Mouse (Mus musculus): ENCODE measurements around the gene Dpp9. TPM values are rescaled to one million over a fixed set of nuclear protein-coding genes. Genes with fewer than 3 reads are reported as not detected.

The Dpp9 gene
- polyA plus RNA-seq, 1 experiment: 5.6 TPM

DNA sequence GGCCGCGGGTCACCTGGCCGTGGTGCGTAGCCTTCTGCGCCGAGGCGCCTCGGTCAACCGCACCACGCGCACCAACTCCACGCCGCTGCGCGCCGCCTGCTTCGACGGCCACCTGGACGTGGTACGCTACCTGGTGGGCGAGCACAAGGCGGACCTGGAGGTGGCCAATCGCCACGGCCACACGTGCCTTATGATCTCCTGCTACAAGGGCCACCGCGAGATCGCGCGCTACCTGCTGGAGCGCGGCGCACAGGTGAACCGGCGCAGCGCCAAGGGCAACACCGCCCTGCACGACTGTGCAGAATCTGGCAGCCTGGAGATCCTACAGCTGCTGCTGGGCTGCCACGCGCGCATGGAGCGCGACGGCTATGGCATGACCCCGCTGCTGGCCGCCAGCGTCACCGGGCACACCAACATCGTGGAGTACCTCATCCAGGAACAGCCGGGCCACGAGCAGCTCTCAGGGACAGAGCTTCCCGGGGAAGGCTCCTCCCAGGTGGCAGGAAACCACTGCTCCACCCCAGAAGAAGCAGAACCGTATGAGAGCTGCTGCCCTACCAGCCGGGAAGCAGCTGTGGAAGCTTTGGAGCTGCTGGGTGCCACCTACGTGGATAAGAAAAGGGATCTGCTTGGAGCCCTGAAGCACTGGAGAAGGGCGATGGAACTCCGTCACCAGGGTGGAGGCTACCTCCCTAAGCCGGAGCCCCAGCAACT, 38.6 kb upstream of the Dpp9 start:
- Histone ChIP-seq H3K4me1 (ENCODE audit: control insufficient read depth) (peaks cover 57% of the 10 kb centered on the region), H3K27me3 (ENCODE audit: control insufficient read depth) (no peaks in the 10 kb centered on the region)
- TF ChIP-seq GATA1 (IDR thresholded peaks at IDR 0.05; ENCODE audit: low read length): no peak
- no peak for TF ChIP-seq TAL1 (IDR thresholded peaks at IDR 0.05; ENCODE audit: low read length)

DNA sequence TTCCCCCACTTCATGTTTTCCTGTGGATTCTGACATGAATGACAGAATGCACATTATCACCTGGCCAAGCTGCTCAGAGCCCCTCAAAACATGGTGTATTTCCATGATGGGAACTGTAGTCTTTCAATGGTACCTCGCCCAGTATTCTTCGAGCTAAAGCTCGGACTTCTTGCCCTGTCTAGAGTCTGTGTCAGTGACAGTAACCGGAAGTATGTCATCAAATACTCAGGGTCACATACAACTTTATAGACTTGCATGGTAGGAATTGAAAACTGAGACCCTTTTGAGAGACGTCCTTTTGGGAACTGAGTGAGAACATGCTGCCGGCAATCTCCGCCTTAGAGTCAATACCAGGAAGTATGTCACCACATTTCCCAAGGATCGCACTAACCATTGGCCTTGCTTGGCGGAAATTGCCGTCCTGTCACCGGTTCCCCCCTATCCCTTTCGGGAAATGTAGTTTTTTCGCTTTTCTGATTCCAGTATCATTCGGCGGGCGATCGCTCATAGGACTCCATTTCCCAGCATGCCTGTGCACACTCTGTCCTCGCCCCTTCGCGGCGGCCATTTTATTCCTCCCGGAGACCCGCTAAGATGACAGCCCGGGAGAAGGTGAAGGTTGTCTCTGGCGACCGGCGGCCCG, 37.7 kb upstream of the Dpp9 start, which contains the start of gene Fem1a:
Gene Fem1a, plus strand, starts transcription at position 572 of the 643 bp plus-strand sequence.
- Histone ChIP-seq H3K27me3 (ENCODE audit: control insufficient read depth) (no peaks in the 10 kb centered on the region), H3K4me1 (ENCODE audit: control insufficient read depth) (peaks cover 51% of the 10 kb centered on the region), H3K9me3 (ENCODE audit: control insufficient read depth, low read length) (no peaks in the 10 kb centered on the region), H3K36me3 (ENCODE audit: control insufficient read depth) (peaks cover 41% of the 10 kb centered on the region), H3K4me3 (replicated peaks) (peak within 1 kb of the TSS; percentile 78)
- TF ChIP-seq TAL1 (IDR thresholded peaks at IDR 0.05; ENCODE audit: low read length) (no peak), GATA1 (IDR thresholded peaks at IDR 0.05; ENCODE audit: low read length) (no peak)

More for the DNA sequence above, 38.6 kb upstream of the Dpp9 start:
- peaks cover 50% of the 10 kb centered on the region for H3K36me3 ChIP-seq (ENCODE audit: control insufficient read depth)
- H3K9me3 ChIP-seq (ENCODE audit: control insufficient read depth, low read length): no peaks in the 10 kb centered on the region
- peak overlapping the region; percentile 78 for H3K4me3 ChIP-seq (replicated peaks)

DNA sequence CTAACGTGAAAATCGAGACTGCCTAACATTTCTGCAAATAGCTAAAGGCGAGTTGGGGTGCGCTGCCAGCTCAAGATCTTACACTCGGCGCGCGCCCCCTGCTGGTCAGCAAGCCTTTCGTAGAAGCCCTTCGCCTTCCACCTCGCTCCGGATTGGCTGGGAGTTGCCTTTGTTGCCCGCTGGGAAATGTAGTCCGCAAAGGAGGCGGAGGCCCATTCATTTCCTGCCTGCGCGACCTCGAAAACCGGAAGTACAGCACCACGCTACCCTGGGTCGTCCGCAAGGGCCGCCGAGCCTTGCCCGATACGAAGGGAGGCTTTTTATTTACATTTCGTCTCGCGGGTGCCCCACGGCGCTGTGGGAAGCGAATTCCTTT, 37.1 kb upstream of the Dpp9 start:
- no peaks in the 10 kb centered on the region for H3K27me3 ChIP-seq (ENCODE audit: control insufficient read depth)
- TF ChIP-seq TAL1 (IDR thresholded peaks at IDR 0.05; ENCODE audit: low read length): no peak
- TF ChIP-seq GATA1 (IDR thresholded peaks at IDR 0.05; ENCODE audit: low read length): no peak
- no peaks in the 10 kb centered on the region for H3K9me3 ChIP-seq (ENCODE audit: control insufficient read depth, low read length)
- peaks cover 36% of the 10 kb centered on the region for H3K36me3 ChIP-seq (ENCODE audit: control insufficient read depth)
- H3K4me1 ChIP-seq (ENCODE audit: control insufficient read depth): peaks cover 48% of the 10 kb centered on the region
- H3K4me3 ChIP-seq (replicated peaks): peak overlapping the region; percentile 78

DNA sequence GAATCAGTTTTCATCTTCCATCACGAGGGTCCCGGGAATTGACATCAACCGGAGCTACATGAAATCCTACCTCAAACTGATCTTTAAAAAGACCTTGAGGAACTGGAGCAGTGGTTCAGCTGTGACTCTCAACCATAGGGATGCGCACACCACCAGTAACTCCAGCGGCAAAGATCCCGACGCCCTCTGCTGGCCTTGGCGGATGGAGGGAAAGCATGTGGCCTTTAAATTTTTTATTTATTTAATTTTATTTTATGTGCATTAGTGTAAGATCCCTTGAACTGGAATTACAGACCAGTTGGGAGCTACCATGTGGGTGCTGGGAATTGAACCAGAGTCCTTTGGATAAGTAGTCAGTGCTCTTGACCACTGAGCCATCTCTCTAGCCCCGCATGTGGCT, 36.7 kb upstream of the Dpp9 start:
- H3K36me3 ChIP-seq (ENCODE audit: control insufficient read depth): peaks cover 31% of the 10 kb centered on the region
- TF ChIP-seq TAL1 (IDR thresholded peaks at IDR 0.05; ENCODE audit: low read length) (no peak), GATA1 (IDR thresholded peaks at IDR 0.05; ENCODE audit: low read length) (no peak)
- no peaks in the 10 kb centered on the region for H3K9me3 ChIP-seq (ENCODE audit: control insufficient read depth, low read length)
- H3K27me3 ChIP-seq (ENCODE audit: control insufficient read depth): no peaks in the 10 kb centered on the region
- peak overlapping the region; percentile 78 for H3K4me3 ChIP-seq (replicated peaks)
- H3K4me1 ChIP-seq (ENCODE audit: control insufficient read depth): peaks cover 48% of the 10 kb centered on the region

DNA sequence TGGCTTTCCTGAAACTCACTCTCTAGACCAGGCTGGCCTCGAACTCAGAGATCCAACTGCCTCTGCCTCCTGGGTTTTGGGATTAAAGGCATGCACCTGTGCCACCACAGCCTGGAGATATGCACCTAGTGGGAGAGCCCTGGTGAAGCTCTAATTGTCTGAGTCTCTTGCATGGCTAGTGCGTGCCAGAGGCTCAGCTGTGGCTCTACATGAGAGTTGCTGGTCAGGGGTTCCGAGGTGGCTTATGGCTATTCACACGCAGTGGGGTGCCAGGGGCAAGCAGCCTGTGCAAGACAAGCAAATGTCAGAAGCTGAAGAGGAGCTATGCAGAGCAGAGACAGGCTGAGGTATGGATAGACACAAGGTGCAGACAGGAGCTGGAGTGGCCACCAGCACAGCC, 36.0 kb upstream of the Dpp9 start:
- H3K9me3 ChIP-seq (ENCODE audit: control insufficient read depth, low read length): no peaks in the 10 kb centered on the region
- H3K27me3 ChIP-seq (ENCODE audit: control insufficient read depth): no peaks in the 10 kb centered on the region
- peaks cover 24% of the 10 kb centered on the region for H3K36me3 ChIP-seq (ENCODE audit: control insufficient read depth)
- no peak overlapping the region for H3K4me3 ChIP-seq (replicated peaks)
- TF ChIP-seq TAL1 (IDR thresholded peaks at IDR 0.05; ENCODE audit: low read length): no peak
- TF ChIP-seq GATA1 (IDR thresholded peaks at IDR 0.05; ENCODE audit: low read length): no peak
- peaks cover 40% of the 10 kb centered on the region for H3K4me1 ChIP-seq (ENCODE audit: control insufficient read depth)

DNA sequence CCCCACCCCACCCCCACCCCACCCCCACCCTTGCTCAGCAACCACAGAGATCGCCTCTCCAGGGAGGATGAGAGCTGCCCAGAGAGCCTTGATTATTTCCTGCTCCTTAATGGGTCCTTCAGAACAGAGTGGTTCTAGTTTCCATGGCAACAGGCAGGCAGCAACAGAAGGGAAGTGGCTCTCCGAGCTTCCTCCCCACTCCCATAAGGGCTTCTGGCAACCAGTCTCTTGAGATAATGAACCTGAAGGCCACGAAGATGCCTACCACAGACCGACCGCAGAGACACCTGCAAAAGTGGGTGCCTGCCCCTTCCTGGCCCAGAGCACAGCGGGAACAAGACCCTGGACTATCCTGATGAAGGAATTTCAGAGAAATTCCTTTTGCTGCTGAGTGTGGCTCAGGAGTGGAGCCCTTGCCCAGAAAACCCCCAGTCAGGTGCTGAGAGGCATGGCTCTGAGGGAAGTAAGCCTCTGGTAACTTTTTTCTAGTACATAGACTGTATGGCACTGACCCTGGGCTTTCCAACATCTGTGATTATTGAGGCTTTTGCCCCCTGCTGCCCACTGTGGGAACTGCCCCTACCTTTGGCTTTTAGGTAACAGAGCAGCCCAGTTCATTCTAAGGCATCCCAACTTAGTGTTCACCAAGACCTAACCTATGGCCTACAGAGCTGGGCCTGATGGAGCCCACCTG, 32.6 kb upstream of the Dpp9 start:
- peaks cover 5% of the 10 kb centered on the region for H3K27me3 ChIP-seq (ENCODE audit: control insufficient read depth)
- no peak overlapping the region for H3K4me3 ChIP-seq (replicated peaks)
- H3K36me3 ChIP-seq (ENCODE audit: control insufficient read depth): no peaks in the 10 kb centered on the region
- H3K9me3 ChIP-seq (ENCODE audit: control insufficient read depth, low read length): no peaks in the 10 kb centered on the region
- TF ChIP-seq GATA1 (IDR thresholded peaks at IDR 0.05; ENCODE audit: low read length) (no peak), TAL1 (IDR thresholded peaks at IDR 0.05; ENCODE audit: low read length) (no peak)
- H3K4me1 ChIP-seq (ENCODE audit: control insufficient read depth): peaks cover 12% of the 10 kb centered on the region

DNA sequence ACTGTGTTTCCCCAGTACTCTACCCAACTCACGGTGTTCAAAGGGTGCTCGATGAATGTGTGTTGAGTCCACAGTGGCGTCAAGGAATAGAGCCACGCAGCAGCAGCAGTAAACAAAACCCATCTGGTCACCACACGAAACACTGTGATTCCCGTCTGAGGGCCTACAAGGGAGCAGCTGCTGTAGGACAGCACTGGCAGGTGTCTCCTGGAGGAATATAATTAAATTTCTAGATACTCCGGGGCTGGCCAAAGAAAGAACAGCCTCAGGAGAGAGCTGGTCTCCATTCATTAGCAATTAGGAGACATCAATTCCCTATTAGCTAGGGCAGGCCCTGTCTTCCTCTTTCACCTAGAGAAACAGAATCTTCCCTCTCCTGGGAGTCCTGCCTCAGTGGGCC, 26.9 kb upstream of the Dpp9 start:
- Histone ChIP-seq H3K36me3 (ENCODE audit: control insufficient read depth) (no peaks in the 10 kb centered on the region), H3K27me3 (ENCODE audit: control insufficient read depth) (peaks cover 17% of the 10 kb centered on the region), H3K4me3 (replicated peaks) (no peak overlapping the region), H3K9me3 (ENCODE audit: control insufficient read depth, low read length) (no peaks in the 10 kb centered on the region), H3K4me1 (ENCODE audit: control insufficient read depth) (peaks cover 2% of the 10 kb centered on the region)
- TF ChIP-seq TAL1 (IDR thresholded peaks at IDR 0.05; ENCODE audit: low read length) (no peak), GATA1 (IDR thresholded peaks at IDR 0.05; ENCODE audit: low read length) (no peak)

DNA sequence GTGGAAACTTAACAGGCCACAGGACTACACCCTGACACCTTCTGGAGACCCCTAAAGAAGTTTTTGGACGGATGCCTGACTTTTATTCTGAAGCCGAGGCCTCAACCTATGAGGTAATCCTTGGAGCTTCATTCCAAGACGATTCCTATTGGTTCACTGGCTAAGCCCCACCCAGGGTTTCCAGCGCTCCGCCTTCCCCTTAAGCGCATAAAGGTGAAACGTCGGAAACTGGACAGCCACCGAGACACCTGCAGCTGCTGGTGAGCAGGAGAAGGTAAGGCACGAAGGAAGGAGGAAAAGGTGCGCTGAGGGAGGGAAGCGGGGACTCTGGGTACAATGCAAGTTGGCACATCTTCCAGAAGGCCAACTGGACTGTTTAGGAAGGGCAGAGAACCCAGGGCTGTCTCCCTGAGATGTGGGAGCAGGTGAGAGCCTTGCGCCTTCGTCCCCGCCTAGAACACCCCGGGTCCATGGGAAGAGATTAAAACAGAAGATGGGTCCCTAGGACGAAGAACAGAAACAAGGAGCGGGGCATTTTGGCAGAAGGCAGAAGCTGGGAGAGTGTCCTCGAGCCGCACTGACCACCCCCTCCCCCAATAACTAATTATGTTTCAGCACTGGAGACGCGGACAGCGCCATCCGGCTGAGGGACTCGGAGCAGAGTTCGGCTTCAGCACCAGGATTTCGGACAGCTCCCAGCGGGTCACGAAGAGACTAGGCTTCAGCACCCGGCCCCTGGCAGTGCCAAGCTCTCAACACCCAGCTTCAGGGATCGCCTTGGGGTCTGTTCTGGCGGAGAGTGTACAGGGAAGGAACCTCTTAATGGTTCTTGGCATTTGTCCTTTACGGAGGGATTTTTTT, 23.1 kb upstream of the Dpp9 start:
- H3K9me3 ChIP-seq (ENCODE audit: control insufficient read depth, low read length): no peaks in the 10 kb centered on the region
- TF ChIP-seq GATA1 (IDR thresholded peaks at IDR 0.05; ENCODE audit: low read length) (no peak), TAL1 (IDR thresholded peaks at IDR 0.05; ENCODE audit: low read length) (no peak)
- H3K27me3 ChIP-seq (ENCODE audit: control insufficient read depth): peaks cover 18% of the 10 kb centered on the region
- H3K4me3 ChIP-seq (replicated peaks): no peak overlapping the region
- H3K4me1 ChIP-seq (ENCODE audit: control insufficient read depth): peaks cover 2% of the 10 kb centered on the region
- no peaks in the 10 kb centered on the region for H3K36me3 ChIP-seq (ENCODE audit: control insufficient read depth)

All from erythroblast, embryonic 14.5 days (primary cell).